Mouse (Mus musculus): ENCODE results near the gene Synrg. TPM values are rescaled to one million over a fixed set of nuclear protein-coding genes. Genes with fewer than 3 reads are reported as not detected.

Gene Synrg
- total RNA-seq, 2 experiments from 2014 or later, result 26.1 to 26.6 TPM

DNA sequence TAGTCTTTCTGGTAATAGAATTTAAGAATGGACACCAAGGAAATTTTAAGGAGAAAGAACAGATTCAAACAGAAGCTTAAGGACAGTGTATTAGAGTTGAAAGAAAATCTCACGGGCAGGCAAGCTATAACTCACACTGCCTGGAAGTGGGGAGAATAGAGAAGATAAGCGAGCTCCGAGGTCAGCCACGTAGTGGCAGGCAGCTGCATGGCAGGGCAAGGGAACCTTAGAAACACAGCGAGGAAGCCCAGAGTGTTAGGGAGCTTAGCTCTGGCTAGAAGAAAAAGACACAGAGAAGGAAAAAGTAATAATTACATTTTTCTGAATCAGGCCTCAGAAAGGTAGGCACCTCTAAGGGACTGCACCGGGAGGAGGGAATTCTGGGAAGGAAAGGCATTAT, 15.8 kb downstream of the Synrg start:
- DNase-seq, result no peak
- intact Hi-C loops (cut with DNase I), result no loop called here

GRCm38 (mm10) chr11:83981338-83981737, 17.1 kb downstream of the Synrg start:
- intact Hi-C loops (cut with DNase I), result no loop called here
- DNase-seq, result no peak

- intact Hi-C loops (cut with DNase I), result no loop called here
- no peak for DNase-seq
These were observed 27.5 kb downstream of the Synrg start for GRCm38 (mm10) chr11:83991701-83992100.

GRCm38 (mm10) chr11:83993428-83993827, 29.2 kb downstream of the Synrg start:
- DNase-seq, result peak in 1 of 2 experiments; percentile 7

DNA sequence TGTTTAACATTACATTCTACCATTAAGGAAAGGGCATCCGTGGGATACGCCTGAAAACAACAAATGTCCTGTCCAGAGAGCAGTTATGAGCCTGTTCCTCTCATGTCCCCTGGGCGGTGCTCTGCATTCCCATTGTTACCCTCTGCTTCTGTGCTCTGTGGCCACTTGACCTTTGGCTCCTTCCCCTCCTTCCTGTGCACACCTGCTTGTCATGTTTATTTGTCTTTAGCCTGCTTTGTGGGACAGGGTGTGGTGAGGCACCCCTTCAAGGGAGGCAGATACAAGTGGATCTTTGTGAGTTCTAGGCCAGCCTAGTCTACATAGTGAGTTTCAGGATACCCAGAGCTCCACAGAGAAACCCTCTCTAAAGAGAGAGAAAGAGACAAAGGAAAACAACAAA, 30.3 kb downstream of the Synrg start:
- DNase-seq, result no peak
- intact Hi-C loops (cut with DNase I), result no loop called here

More at GRCm38 (mm10) chr11:83993428-83993827, 29.2 kb downstream of the Synrg start:
- intact Hi-C loops (cut with DNase I), result no loop called here

DNA sequence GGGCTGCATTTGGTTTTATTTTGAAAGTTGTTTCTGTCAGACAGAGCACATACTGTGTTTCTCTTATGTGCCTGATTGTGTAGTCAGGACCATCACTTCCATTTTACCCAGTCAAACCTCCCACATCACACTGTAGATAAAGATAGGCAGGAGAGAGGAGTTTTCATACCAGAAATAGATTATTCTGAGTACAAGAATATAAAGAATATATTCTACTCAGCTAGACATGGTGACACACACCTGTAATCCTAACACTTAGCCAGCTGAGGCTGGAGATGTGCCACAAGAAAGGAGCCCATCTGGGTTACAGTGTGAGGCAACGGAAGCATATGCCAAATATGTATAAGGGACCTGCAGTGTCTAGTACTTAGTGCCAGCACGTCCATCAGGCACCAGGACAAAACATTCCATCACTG, 31.3 kb downstream of the Synrg start:
- intact Hi-C loops (cut with DNase I), result no loop called here
- DNase-seq, result no peak

DNA sequence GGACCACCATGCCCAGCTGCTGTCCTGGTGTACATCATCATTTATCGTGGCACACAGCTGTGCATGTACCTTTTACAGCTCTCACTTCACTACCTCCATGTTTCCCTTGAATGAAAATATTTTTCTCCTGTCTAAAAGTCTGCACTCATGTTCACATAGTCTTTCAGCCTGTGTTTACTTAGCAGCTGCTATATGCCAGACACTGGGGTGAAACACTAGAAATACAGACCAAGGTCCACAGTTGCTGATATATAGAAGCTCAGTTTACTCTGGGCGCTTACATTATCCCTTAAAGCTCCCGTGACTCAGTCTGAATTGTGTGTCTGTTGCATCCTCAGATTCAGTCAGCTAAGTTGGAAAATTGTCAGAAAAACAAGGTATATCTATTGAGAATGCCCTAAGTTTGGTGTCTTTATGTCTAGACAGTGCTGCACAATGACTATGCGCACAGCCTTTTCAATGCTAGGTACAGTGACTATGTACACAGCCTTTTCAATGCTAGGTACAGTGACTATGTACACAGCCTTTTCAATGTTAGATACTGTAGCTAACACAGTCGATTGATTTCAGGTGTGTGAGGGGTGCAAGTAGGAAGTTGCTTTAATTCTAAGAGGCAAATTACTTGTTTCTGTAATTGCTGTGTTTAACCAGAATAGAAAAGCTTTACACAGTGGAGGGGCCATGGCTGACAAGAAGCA, 33.1 kb downstream of the Synrg start:
- DNase-seq, result no peak
- intact Hi-C loops (cut with DNase I), result no loop called here

- intact Hi-C loops (cut with DNase I), result no loop called here
- DNase-seq, result no peak
These were observed 34.8 kb downstream of the Synrg start for GRCm38 (mm10) chr11:83998993-83999392.

GRCm38 (mm10) chr11:83999411-83999915, 35.2 kb downstream of the Synrg start:
- intact Hi-C loops (cut with DNase I), result no loop called here
- no peak for DNase-seq

- intact Hi-C loops (cut with DNase I), result no loop called here
- DNase-seq, result no peak
These were observed 37.0 kb downstream of the Synrg start for GRCm38 (mm10) chr11:84001257-84001656.

DNA sequence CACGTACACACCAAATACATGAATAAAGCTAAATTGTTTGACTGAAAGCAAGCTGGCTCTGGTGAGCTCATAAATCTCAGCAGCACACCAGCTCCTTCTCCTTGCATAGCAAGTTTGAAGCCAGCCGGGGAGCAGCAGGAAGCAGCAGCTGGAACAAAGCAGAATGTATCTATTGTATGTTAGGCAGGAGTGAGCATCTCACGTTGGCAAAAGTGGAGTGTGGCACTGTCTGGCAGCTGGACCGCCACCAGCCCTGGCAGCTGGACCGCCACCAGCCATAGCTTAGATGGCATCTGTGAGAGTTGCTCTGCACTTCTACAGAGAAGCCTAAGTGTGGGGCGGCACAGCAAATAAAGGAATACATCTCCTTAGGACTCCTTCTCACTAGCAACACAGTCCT, 39.8 kb downstream of the Synrg start:
- DNase-seq, result no peak
- intact Hi-C loops (cut with DNase I), result no loop called here

DNA sequence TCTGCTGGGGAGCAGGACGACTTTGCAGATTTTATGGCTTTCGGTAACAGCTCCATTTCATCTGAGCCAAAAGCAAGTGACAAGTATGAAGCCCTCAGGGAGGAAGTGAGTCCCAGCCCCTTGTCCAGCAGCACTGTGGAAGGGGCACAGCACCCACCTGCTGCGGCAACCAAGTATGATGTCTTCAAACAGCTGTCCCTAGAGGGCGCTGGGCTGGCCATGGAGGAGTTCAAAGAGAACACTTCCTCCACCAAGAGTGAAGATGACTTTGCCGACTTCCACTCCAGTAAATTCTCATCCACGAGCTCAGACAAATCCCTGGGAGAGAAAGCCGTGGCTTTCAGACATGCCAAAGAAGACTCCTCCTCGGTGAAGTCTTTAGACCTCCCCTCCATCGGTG, 44.8 kb downstream of the Synrg start:
- no peak for DNase-seq
- intact Hi-C loops (cut with DNase I), result no loop called here

DNA sequence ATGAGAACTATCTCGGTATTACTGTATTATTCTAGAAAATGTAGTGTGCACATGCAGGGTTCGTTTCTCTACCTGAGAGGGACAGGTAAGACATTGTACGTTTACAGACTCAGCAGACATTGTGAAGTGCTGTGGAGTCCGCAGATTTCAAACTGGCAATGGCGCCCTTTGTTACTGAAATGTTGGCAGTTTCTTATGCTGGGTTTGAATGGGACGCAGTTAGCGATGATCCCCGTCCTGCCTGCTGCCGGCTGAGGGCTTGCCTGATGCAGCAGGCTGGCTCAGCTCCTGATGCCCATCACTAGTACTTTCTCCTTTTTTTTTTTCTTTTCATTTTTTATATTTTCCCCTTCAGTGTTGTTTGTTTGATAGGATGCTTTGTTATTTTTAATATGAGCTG, 46.2 kb downstream of the Synrg start:
- no peak for DNase-seq
- intact Hi-C loops (cut with DNase I), result no loop called here

GRCm38 (mm10) chr11:84011050-84011449, 46.8 kb downstream of the Synrg start:
- DNase-seq, result no peak
- intact Hi-C loops (cut with DNase I), result no loop called here

DNA sequence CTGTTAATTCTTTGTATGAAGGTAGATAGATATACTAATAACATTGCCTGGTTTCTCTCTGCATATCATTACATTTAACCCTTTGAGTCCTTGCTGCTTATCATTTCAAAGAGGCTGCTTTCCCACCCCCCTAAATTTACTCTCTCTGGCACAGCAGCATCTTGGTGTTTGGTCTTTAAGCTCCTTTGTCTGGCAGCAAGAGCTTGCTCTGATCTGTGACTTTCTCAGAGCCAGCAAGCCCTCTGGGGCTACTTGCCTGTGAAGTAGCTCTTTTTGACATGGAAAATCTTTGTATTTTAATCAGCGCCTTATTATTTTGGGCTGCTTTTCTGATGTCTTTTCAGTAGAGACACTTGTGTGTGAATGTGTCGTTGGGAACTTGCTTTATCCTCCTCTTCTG, 47.3 kb downstream of the Synrg start:
- no peak for DNase-seq
- intact Hi-C loops (cut with DNase I), result no loop called here

- intact Hi-C loops (cut with DNase I), result no loop called here
- no peak for DNase-seq
These were observed 48.9 kb downstream of the Synrg start for GRCm38 (mm10) chr11:84013105-84013504.

DNA sequence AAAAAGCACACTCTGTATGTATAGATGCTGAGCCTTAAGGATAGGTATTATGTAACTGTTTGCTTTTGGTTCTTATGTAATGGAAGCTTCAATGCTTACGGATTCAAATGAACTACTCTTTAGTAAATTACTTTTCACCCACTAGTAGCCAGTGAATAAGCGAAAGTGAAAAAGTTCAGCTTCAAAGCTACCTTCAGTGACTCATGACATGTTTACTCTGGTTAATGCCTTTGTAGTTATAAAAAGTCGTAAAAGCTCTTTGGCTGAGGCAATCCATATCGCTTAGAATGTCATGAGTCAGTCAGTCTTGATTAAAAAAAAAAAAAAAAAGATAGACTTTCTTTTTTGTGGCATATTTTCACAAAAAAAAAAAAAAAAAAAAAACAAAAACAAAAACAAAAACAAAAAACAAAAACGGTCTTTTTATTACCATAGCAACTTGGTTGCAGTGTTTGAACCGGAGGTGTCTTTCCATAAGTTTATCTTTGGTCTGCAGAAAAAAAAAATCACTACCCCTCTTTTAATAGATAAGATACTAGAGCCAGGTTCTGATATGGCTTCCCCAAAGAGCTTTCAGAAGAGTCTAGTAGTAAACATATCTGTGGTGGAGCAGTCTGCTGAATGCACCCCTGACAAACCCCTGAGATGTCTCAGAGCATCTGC, 52.0 kb downstream of the Synrg start:
- intact Hi-C loops (cut with DNase I), result no loop called here
- no peak for DNase-seq

DNA sequence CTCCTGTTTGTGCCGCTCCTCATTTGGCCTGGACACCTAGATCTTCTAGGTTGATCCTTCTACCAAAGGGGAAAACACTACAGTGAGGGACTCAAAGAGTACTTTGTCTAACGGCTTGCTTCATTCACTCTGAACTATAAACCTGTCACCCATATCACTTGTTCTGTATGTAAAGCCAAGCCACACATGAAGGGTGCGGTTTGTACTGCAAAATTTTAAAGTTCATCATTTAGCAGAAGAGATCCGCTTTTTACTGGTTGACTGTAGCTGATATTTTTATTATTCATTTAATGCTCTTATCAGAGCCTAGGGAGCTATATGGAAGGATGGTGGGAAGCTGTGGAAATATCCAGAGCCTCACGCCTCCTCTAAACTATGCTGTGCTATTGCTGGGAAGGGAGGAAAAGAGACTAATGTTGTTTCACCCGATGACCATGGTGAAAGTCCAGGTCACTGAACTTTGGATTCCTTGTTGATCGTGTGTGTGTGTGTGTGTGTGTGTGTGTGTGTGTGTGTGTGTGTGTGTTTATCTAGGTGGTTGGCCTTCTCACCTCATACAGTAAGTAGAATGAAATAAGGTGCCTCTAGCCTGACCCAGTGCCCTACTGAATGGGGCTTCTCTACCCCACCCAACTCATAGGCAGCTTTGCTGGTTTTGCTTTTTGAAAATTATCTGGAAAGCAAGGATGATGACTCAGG, 52.7 kb downstream of the Synrg start:
- intact Hi-C loops (cut with DNase I), result no loop called here
- no peak for DNase-seq

- DNase-seq, result no peak
- intact Hi-C loops (cut with DNase I), result no loop called here
These were observed 63.0 kb downstream of the Synrg start for GRCm38 (mm10) chr11:84027231-84027630.

DNA sequence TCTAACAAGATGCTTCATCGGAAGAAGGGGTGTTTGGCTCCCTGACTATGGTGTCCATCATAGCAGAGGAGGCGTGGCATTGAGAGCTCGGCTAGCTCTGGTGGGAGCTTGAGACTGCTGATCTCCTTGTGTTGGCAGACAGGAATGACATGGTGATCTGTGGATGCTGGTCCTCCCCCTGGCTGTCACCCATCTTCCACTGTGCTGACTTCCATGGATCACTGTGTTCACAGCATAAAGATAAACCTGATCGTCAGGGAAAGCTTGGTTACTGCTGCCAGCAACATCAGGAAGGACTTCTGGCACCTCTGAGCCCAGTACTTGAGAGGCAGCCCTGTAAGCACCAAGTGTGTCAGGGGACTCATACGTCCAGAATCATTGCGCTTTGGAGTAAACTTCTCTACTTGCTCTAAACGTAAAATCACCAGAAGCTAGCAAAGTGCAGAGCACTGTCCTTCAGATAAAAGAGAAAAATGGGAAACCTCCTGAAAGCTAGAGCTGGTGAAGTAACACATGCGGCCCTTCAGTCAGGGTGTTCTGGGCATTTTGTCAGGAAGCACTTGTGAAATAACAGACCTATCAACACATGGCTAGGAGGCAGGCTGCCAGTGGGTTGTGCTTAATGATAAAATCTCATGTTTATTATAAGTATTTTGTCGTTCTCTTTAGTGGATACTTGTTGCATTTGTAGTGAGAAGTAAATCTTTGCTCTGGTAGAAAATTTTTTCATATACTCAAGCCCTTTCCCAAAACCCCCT, 64.2 kb downstream of the Synrg start:
- peak; percentile 72 to 73 for DNase-seq
- intact Hi-C loops (cut with DNase I), result no loop called here

- peak; percentile 32 to 41 for DNase-seq
- intact Hi-C loops (cut with DNase I), result loop anchor here (1.0 kb wide), 1 partner anchor 248 kb away; no protein-coding TSS in a partner anchor
These were observed 67.7 kb downstream of the Synrg start for GRCm38 (mm10) chr11:84031971-84032370.

Data from heart, postnatal 36 days (tissue).